Mouse (Mus musculus): ENCODE measurements around the gene Prss44. TPM values are rescaled to one million over a fixed set of nuclear protein-coding genes. Genes with fewer than 3 reads are reported as not detected.
A peak's percentile ranks its signal among the peaks of the same experiment; 100 is the strongest.
"Not testable (repeated sequence)": the region's sequence is repeated elsewhere in the genome, so short reads cannot be mapped to it uniquely, and the experiment has no call there.

The Prss44 gene
- not detected in 2 replicates for total RNA-seq (2017)

- ATAC-seq (ENCODE audit: extremely low read depth, insufficient number of reproducible peaks, low FRiP score, poor library complexity, severe bottlenecking): no peak
Observed at GRCm38 (mm10) chr9:110813789-110814188, at the start of gene Prss44. Gene Prss44 (plus strand): TSS chr9:110813994.

- ATAC-seq (ENCODE audit: extremely low read depth, insufficient number of reproducible peaks, low FRiP score, poor library complexity, severe bottlenecking): no peak
Observed at GRCm38 (mm10) chr9:110772336-110772735, 41.5 kb upstream of the Prss44 start.

GRCm38 (mm10) chr9:110774403-110775268 is 39.2 kb upstream of the Prss44 start:
- no peak for ATAC-seq (ENCODE audit: extremely low read depth, insufficient number of reproducible peaks, low FRiP score, poor library complexity, severe bottlenecking)

- no peak for ATAC-seq (ENCODE audit: extremely low read depth, insufficient number of reproducible peaks, low FRiP score, poor library complexity, severe bottlenecking)
Observed at GRCm38 (mm10) chr9:110775269-110776022, 38.3 kb upstream of the Prss44 start.

- ATAC-seq (ENCODE audit: extremely low read depth, insufficient number of reproducible peaks, low FRiP score, poor library complexity, severe bottlenecking): no peak
Observed at GRCm38 (mm10) chr9:110778100-110778499, 35.7 kb upstream of the Prss44 start.

GRCm38 (mm10) chr9:110778559-110778958 is 35.2 kb upstream of the Prss44 start:
- ATAC-seq (ENCODE audit: extremely low read depth, insufficient number of reproducible peaks, low FRiP score, poor library complexity, severe bottlenecking): no peak

GRCm38 (mm10) chr9:110779242-110779913 is 34.4 kb upstream of the Prss44 start:
- no peak for ATAC-seq (ENCODE audit: extremely low read depth, insufficient number of reproducible peaks, low FRiP score, poor library complexity, severe bottlenecking)

GRCm38 (mm10) chr9:110781256-110781721 is 32.5 kb upstream of the Prss44 start:
- peak; percentile 70 for ATAC-seq (ENCODE audit: extremely low read depth, insufficient number of reproducible peaks, low FRiP score, poor library complexity, severe bottlenecking)

- ATAC-seq (ENCODE audit: extremely low read depth, insufficient number of reproducible peaks, low FRiP score, poor library complexity, severe bottlenecking): no peak
Observed at GRCm38 (mm10) chr9:110781731-110782130, 32.1 kb upstream of the Prss44 start.

GRCm38 (mm10) chr9:110783611-110784010 is 30.2 kb upstream of the Prss44 start:
- ATAC-seq (ENCODE audit: extremely low read depth, insufficient number of reproducible peaks, low FRiP score, poor library complexity, severe bottlenecking): no peak

GRCm38 (mm10) chr9:110788169-110788568 is 25.6 kb upstream of the Prss44 start:
- no peak for ATAC-seq (ENCODE audit: extremely low read depth, insufficient number of reproducible peaks, low FRiP score, poor library complexity, severe bottlenecking)

GRCm38 (mm10) chr9:110790462-110790861 is 23.3 kb upstream of the Prss44 start:
- no peak for ATAC-seq (ENCODE audit: extremely low read depth, insufficient number of reproducible peaks, low FRiP score, poor library complexity, severe bottlenecking)

GRCm38 (mm10) chr9:110797013-110797412 is 16.8 kb upstream of the Prss44 start:
- no peak for ATAC-seq (ENCODE audit: extremely low read depth, insufficient number of reproducible peaks, low FRiP score, poor library complexity, severe bottlenecking)

GRCm38 (mm10) chr9:110797866-110798265 is 15.9 kb upstream of the Prss44 start, which contains the start of gene Prss42:
Gene Prss42 (plus strand): TSS chr9:110798166.
- no peak for ATAC-seq (ENCODE audit: extremely low read depth, insufficient number of reproducible peaks, low FRiP score, poor library complexity, severe bottlenecking)

- ATAC-seq (ENCODE audit: extremely low read depth, insufficient number of reproducible peaks, low FRiP score, poor library complexity, severe bottlenecking): no peak
Observed at GRCm38 (mm10) chr9:110800834-110801479, 12.8 kb upstream of the Prss44 start.

- no peak for ATAC-seq (ENCODE audit: extremely low read depth, insufficient number of reproducible peaks, low FRiP score, poor library complexity, severe bottlenecking)
Observed at GRCm38 (mm10) chr9:110803294-110803693, 10.5 kb upstream of the Prss44 start.

- no peak for ATAC-seq (ENCODE audit: extremely low read depth, insufficient number of reproducible peaks, low FRiP score, poor library complexity, severe bottlenecking)
Observed at GRCm38 (mm10) chr9:110810051-110810450, 3.7 kb upstream of the Prss44 start.

GRCm38 (mm10) chr9:110820546-110820945 is 6.8 kb downstream of the Prss44 start:
- not testable (repeated sequence) for ATAC-seq (ENCODE audit: extremely low read depth, insufficient number of reproducible peaks, low FRiP score, poor library complexity, severe bottlenecking)

GRCm38 (mm10) chr9:110821436-110821835 is 7.6 kb downstream of the Prss44 start:
- no peak for ATAC-seq (ENCODE audit: extremely low read depth, insufficient number of reproducible peaks, low FRiP score, poor library complexity, severe bottlenecking)
